Mouse (Mus musculus): Measurements from ENCODE around the gene Tspear.
"Not testable (repeated sequence)": the region's sequence is repeated elsewhere in the genome, so short reads cannot be mapped to it uniquely, and the experiment has no call there.

The Tspear gene

DNA sequence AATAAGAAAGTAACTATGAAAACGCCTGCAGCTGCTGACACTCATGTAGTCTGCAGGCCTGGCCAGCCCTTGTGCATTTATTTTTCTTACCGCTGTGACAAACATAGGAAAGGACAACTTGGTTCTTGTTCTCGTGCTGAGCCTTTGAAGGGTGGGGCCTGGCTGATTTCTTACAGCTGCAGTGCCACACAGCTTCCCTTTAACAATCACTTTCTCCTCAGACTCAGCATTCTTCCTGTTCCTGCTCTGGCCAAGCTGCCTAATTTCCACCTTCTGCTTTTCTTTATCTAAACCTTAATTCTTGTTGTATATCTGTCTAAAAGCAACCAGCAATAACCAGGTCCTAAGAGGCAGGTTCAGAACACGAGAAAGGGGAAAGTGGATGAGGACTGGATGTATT, 27.4 kb downstream of the Tspear start:
- no peak for DNase-seq

DNA sequence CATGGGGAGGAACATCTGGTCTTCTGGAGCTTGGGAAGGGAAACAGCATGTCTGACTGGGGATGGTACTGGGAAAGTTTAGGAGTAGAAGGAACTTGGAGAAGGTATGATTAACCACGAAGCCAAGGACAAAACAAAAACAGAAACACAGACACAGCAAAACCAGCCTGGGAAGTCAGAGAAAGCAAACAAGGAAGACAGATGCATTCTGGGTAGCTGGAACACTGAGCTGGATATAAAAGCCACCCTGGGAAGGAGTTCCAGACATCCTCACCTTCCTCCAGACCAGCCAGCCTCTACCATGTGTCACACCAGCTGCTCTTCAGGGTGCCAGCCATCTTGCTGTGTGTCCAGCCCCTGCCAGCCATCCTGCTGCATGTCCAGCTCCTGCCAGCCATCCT, 29.1 kb downstream of the Tspear start, which contains the start of gene Gm10142:
Gene Gm10142 (plus strand): TSS at position 301 of the 400 bp plus-strand sequence.
- DNase-seq, result no peak

DNA sequence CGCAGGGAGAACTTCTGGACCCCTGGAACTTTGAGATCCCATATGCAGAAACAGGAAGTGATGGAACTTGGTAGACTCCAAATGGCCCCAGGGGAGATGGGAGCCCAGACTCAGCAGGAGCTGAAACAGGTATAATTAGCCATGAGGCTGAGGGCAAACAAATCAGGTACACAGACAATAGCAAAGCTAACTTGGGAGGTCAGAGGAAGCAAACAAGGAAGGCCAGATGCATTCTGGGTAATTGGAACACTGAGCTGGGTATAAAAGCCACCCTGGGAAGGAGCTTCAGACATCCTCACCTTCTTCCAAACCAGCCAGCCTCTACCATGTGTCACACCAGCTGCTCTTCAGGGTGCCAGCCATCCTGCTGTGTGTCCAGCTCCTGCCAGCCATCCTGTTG, 33.9 kb downstream of the Tspear start, which contains the start of gene Krtap12-1:
Gene Krtap12-1 (plus strand): TSS at position 301 of the 400 bp plus-strand sequence.
- not testable (repeated sequence) for DNase-seq

GRCm38 (mm10) chr10:77724855-77725254, 38.5 kb downstream of the Tspear start:
- DNase-seq, result no peak

- DNase-seq, result no peak
These were observed 39.8 kb downstream of the Tspear start, which contains the start of gene Gm10100 for GRCm38 (mm10) chr10:77726186-77726585. Gene Gm10100 (plus strand): TSS chr10:77726486.

DNA sequence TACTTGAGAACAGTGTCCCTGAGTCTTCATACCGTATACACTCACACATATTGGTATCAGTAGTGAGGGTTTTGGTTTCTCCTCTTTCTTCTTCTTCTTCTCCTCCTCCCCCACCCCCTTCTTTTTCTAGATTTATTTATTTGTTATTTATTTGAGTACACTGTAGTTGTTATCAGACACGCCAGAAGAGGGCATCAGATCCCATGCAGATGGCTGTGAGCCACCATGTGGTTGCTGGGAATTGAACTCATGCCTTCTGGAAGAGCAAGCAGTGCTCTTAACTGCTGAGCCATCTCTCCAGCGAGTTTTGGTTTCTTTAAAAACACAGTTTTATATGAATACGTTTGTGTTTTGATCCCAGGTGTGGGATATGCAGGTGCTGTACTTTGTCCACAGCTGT, 41.9 kb downstream of the Tspear start:
- DNase-seq, result no peak

DNA sequence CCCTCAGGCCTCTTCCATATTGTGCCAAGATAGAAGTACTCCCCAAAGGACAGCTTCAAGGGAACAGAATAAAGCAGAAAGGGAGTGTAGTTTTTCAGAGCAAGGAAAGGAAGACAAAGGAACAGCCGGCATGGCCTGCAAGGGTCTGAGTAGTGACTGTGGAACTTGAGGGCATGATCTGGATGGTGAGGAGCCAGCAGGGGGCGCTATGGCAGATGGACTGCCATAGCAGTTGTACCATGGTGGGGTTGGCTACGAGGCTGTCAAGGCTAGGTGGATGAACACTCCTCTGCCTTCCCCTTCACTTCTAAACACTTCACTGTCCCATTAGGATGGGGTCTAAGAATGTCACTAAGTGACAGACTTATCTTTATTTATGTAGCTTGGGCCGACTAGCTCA, 42.9 kb downstream of the Tspear start:
- peak; percentile 11 to 27 for DNase-seq

DNA sequence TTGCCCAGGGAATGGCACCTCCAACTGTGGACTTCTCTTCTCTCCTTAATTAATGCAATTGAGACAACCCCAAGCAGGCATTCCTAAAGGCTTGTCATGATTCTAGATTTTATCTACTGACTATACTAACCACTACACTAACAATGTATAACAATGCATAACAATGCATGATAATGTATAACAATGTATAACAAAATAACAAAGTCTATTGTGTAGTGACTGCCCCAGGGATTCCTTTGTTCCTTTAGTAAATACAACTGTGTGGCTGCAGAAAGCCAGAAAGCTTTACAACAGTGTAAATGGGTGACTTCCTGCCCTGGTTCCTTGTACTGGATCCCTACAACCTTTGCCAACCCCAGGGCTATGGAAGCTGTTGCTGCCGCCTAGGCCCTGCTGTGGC, 49.6 kb downstream of the Tspear start:
- no peak for DNase-seq

- no peak for DNase-seq
These were observed 52.6 kb downstream of the Tspear start for GRCm38 (mm10) chr10:77738929-77739328.

- not testable (repeated sequence) for DNase-seq
These were observed 55.7 kb downstream of the Tspear start, which contains the start of gene Gm18596 for GRCm38 (mm10) chr10:77741924-77742688. Gene Gm18596 (minus strand): TSS chr10:77742638.

- DNase-seq, result not testable (repeated sequence)
These were observed 64.3 kb downstream of the Tspear start for GRCm38 (mm10) chr10:77750686-77751085.

GRCm38 (mm10) chr10:77751254-77751653, 64.9 kb downstream of the Tspear start, which contains the start of gene Gm9736:
Gene Gm9736 (minus strand): TSS chr10:77751354.
- DNase-seq, result not testable (repeated sequence)

DNA sequence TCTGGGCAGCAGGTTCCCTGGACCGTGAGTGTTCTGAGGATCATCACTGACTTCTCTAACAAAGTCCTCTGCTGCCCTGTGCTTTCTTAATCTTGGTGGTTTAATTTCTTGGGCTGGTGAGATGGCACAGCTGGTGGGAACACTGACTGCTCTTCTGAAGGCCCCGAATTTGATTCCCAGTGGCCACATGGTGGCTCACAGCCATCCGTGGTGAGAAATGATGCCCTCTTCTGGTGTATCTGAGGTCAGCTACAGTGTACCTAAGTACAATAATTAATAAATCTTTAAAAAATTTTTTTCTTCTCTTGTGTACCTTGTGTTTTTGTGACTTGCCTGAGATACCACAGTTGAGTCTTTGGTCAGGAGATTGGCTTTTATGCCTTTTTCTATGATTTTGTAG, 65.9 kb downstream of the Tspear start:
- DNase-seq, result not testable (repeated sequence)

DNA sequence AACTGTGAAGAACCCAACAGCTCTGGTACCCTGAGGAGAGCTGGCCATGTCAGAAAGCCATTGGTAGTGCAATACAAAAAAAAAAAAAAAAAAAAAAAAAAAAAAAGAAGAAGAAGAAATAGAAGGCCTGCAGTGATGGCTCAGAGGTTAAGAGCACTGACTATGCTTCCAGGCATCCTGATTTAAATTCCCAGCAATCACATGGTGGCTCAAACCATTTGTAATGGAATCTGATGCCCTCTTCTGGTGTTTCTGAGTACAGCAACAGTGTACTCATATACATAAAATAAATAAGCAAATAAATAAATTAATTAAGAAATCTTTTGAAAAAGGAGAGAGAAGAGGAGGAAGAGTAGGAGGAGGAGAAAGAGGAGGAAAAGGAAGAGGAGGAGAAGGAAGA, 67.1 kb downstream of the Tspear start:
- DNase-seq, result no peak

- not testable (repeated sequence) for DNase-seq
These were observed 73.2 kb downstream of the Tspear start, which contains the start of gene Gm3233 for GRCm38 (mm10) chr10:77759582-77759981. Gene Gm3233 (minus strand): TSS chr10:77759682.

- DNase-seq, result no peak
These were observed 83.4 kb downstream of the Tspear start for GRCm38 (mm10) chr10:77769727-77770126.

- not testable (repeated sequence) for DNase-seq
These were observed 84.9 kb downstream of the Tspear start, which contains the start of gene Gm3238 for GRCm38 (mm10) chr10:77771225-77771624. Gene Gm3238 (minus strand): TSS chr10:77771325.

DNA sequence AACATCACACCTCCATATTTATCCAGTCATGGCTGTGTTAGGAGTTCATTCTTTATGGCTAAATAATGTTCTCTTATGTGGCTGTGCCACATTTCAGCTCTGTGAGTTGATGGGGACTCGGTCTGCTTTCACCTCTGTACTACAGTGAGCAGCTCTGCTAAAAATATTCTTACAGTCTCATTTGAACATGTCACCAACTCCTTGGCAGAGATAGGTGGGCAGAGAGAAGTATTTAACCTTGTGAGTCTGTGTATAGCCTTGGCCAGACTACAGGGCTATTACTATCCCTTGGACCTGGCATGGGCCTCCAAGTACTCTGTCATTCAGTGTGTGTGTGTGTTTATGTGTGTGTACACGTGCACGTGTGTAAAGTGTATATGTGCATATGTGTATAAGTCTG, 85.8 kb downstream of the Tspear start:
- not testable (repeated sequence) for DNase-seq

- DNase-seq, result not testable (repeated sequence)
These were observed 90.5 kb downstream of the Tspear start, which contains the start of gene Gm7138 for GRCm38 (mm10) chr10:77776844-77777243. Gene Gm7138 (minus strand): TSS chr10:77776944.

- not testable (repeated sequence) for DNase-seq
These were observed 96.1 kb downstream of the Tspear start, which contains the start of gene Gm3250 for GRCm38 (mm10) chr10:77782442-77782841. Gene Gm3250 (minus strand): TSS chr10:77782542.

DNA sequence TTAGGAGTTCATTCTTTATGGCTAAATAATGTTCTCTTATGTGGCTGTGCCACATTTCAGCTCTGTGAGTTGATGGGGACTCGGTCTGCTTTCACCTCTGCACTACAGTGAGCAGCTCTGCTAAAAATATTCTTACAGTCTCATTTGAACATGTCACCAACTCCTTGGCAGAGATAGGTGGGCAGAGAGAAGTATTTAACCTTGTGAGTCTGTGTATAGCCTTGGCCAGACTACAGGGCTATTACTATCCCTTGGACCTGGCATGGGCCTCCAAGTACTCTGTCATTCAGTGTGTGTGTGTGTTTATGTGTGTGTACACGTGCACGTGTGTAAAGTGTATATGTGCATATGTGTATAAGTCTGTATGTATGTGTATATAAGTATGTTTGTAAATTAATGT, 97.0 kb downstream of the Tspear start:
- DNase-seq, result not testable (repeated sequence)

DNA sequence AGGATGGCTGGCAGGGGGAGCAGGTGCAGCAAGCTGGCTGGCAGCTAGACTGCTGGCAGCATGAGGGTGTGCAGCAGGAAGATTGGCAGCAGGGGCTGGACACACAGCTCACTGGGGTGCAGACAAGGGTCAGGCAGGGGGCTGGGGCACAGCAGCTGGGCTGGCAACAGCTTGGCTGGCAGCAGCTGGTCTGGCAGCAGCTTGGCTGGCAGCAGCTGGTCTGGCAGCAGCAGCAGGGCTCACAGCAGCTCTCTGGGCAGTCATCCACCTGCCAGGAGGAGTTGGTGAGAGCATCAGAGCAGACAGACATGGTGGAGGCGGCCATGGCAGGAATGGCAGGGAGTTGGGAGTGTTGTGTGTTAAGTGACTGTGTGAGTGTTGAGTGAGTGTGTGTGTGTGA, 101.5 kb downstream of the Tspear start, which contains the start of gene Gm7137:
Gene Gm7137 (minus strand): TSS at position 325 of the 400 bp plus-strand sequence.
- DNase-seq, result not testable (repeated sequence)

GRCm38 (mm10) chr10:77788621-77789020, 102.3 kb downstream of the Tspear start:
- DNase-seq, result no peak

GRCm38 (mm10) chr10:77794976-77795375, 108.6 kb downstream of the Tspear start, which contains the start of gene Gm9639:
Gene Gm9639 (minus strand): TSS chr10:77795076.
- no peak for DNase-seq

All from kidney, postnatal 4 days (tissue).